Mouse (Mus musculus): ENCODE measurements around the gene Fgfr2.
"Not testable (repeated sequence)": the region's sequence is repeated elsewhere in the genome, so short reads cannot be mapped to it uniquely, and the experiment has no call there.

The Fgfr2 gene

GRCm38 (mm10) chr7:131417605-131418004, 1705.5 kb downstream of the Fgfr2 start:
- in situ Hi-C loops (cut with MseI, MboI): no loop called here

- in situ Hi-C loops (cut with MseI, MboI): not testable (repeated sequence)
Measured at GRCm38 (mm10) chr7:131416742-131417141, 1706.4 kb downstream of the Fgfr2 start.

GRCm38 (mm10) chr7:131411941-131412270, 1711.2 kb downstream of the Fgfr2 start:
- in situ Hi-C loops (cut with MseI, MboI): no loop called here

- in situ Hi-C loops (cut with MseI, MboI): no loop called here
Measured at GRCm38 (mm10) chr7:131411221-131411940, 1711.8 kb downstream of the Fgfr2 start.

GRCm38 (mm10) chr7:131410416-131411058, 1712.6 kb downstream of the Fgfr2 start, which contains the start of the genes Ikzf5 and Acadsb:
Gene Ikzf5 (minus strand): TSS chr7:131410521.
Gene Acadsb (plus strand): TSS chr7:131410601.
- in situ Hi-C loops (cut with MseI, MboI): no loop called here

- in situ Hi-C loops (cut with MseI, MboI): no loop called here
Measured at GRCm38 (mm10) chr7:131409988-131410385, 1713.2 kb downstream of the Fgfr2 start.

GRCm38 (mm10) chr7:131409321-131409987, 1713.7 kb downstream of the Fgfr2 start:
- in situ Hi-C loops (cut with MseI, MboI): no loop called here

GRCm38 (mm10) chr7:131391761-131392160, 1731.4 kb downstream of the Fgfr2 start:
- in situ Hi-C loops (cut with MseI, MboI): not testable (repeated sequence)

GRCm38 (mm10) chr7:131371880-131372651, 1751.1 kb downstream of the Fgfr2 start:
- in situ Hi-C loops (cut with MseI, MboI): no loop called here

- in situ Hi-C loops (cut with MseI, MboI): no loop called here
Measured at GRCm38 (mm10) chr7:131371470-131371860, 1751.7 kb downstream of the Fgfr2 start.

- in situ Hi-C loops (cut with MseI, MboI): no loop called here
Measured at GRCm38 (mm10) chr7:131370648-131371469, 1752.3 kb downstream of the Fgfr2 start, which contains the start of gene Pstk. Gene Pstk (plus strand): TSS chr7:131371141.

GRCm38 (mm10) chr7:131364131-131364530, 1759.0 kb downstream of the Fgfr2 start:
- in situ Hi-C loops (cut with MseI, MboI): no loop called here

GRCm38 (mm10) chr7:131362615-131363300, 1760.4 kb downstream of the Fgfr2 start, which contains the start of gene 2310057M21Rik:
Gene 2310057M21Rik (minus strand): TSS chr7:131362759.
- in situ Hi-C loops (cut with MseI, MboI): no loop called here

- in situ Hi-C loops (cut with MseI, MboI): no loop called here
Measured at GRCm38 (mm10) chr7:131362269-131362614, 1760.9 kb downstream of the Fgfr2 start.

- in situ Hi-C loops (cut with MseI, MboI): no loop called here
Measured at GRCm38 (mm10) chr7:131356105-131356504, 1767.0 kb downstream of the Fgfr2 start.

- in situ Hi-C loops (cut with MseI, MboI): no loop called here
Measured at GRCm38 (mm10) chr7:131345856-131346541, 1777.2 kb downstream of the Fgfr2 start.

- in situ Hi-C loops (cut with MseI, MboI): no loop called here
Measured at GRCm38 (mm10) chr7:131337502-131338068, 1785.6 kb downstream of the Fgfr2 start.

GRCm38 (mm10) chr7:131333564-131333963, 1789.6 kb downstream of the Fgfr2 start, which contains the start of gene Fam24a:
Gene Fam24a (plus strand): TSS chr7:131333864.
- in situ Hi-C loops (cut with MseI, MboI): no loop called here

- in situ Hi-C loops (cut with MseI, MboI): no loop called here
Measured at GRCm38 (mm10) chr7:131331688-131332087, 1791.5 kb downstream of the Fgfr2 start.

All from mouse trophoblast stem cell (cell line).